Mouse (Mus musculus) layer of hippocampus, adult 9-10 months (tissue): Measurements from ENCODE around the gene Pfkfb3.
A peak's percentile ranks its signal among the peaks of the same experiment; 100 is the strongest.

Experiments used
- DNase-seq: peaks from one replicate; pipeline ENCODE4 v3.0.0; 2022; ENCODE audit warnings: low spot score

The Pfkfb3 gene

DNA sequence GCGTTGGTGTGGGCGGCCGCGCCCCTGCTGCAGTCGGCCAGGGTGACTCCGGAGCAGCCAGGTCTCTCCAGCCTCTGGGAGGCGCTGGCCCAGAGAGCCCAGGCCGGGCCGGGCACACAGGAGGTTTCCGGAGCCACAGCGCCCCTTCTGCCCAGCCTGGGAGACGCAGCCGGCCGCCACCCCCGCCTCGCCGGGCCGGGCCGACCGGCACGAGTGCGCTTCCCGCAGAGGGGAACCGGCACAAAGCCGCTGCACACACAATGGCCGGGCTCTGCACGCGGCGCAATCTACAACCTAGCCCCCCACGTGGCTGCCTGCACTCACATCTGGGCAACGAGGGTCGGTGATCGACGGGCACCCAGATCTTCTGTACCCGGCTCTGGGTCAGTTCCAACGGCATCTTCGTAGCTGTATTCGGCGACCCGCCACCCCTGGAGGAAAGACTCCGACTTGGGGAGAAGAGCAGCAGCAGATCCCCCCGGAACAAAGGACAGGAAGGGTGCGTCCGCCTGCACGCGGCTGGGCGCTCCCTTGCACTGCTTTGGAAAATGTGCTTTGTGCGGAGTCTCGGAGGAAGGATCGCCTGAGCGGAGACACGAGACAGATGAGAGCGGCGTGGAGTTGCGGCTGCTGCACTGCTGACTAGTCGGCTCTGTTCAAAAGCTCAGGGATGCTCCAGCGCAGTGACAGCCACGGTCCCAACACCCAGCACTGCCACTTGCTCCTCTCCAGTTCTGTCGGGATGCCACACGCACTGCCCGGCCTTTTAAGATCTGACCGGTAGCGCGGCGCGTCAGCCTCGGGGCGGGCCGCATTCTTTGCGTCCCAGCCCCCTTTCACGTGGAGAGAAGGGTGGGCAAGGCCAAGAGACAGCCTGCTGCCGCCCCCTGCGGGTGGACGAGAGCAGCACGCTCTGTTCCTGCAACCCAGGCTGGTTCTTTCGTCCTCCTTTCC is 52.3 kb downstream of the Pfkfb3 start:
- DNase-seq: peak; percentile 86

- no peak for DNase-seq
Measured at GRCm38 (mm10) chr2:11500666-11501065, 53.2 kb downstream of the Pfkfb3 start.

DNA sequence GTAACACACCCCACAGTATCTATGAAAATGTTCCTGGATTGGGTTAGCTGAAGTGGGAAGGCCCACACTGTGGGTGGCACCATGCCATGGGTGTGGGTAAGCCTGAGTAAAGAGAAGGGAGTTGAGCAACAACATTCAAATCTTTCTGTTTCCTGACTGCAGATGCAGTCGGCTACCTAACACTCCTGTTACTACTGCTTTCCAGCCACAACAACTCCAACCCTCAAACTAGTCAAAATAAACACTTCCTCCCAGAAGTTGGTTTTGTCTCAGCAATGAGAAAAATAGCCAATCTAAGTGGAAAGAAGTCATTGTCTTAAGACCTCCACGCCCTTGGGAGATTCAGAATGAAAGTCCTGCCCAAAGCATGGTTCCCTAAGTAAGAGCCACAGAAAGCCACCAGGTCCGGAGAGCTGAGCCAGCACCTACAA is 57.3 kb downstream of the Pfkfb3 start:
- DNase-seq: peak; percentile 65

DNA sequence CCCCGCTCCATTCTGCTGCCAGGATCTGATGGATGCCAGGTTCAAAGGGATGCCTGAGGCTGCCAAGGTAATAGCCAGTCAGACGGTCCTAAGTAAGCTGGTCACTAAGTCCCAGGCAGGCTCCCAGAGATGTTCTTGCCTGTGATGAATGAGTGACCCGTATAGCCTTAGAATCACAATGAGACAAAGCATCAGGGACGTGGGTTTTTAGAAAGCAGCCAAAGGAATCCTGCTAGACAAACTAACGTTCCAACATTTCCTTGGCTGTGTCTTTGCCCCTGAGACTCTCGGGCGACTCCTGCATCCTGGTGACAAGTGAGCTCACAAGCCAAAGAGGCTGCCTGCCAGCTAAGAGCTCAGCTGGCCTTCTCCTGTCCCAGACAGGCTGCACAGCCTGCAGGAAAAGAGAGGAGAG is 59.0 kb downstream of the Pfkfb3 start:
- no peak for DNase-seq

- DNase-seq: no peak
Measured at GRCm38 (mm10) chr2:11492855-11493254, 61.0 kb downstream of the Pfkfb3 start.

DNA sequence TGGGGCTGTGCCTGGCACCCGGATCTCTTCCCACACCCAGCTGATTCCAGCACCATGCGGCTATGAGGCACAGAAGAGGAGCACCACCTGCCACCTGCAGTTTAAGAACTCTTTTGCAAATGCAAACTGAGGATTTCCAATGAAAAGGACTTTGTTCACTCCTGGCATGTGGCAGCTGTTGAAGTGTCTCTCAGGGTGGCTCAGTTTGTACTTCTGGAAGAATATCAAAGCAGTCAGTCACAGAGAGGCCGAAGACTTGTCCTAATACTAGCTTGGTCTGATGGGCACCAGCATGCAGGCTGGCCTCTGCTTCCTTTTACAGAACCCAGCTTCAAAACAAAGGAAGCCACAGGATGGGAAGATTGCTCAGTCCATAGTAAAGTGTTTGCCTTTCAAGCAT is 62.4 kb downstream of the Pfkfb3 start:
- no peak for DNase-seq

DNA sequence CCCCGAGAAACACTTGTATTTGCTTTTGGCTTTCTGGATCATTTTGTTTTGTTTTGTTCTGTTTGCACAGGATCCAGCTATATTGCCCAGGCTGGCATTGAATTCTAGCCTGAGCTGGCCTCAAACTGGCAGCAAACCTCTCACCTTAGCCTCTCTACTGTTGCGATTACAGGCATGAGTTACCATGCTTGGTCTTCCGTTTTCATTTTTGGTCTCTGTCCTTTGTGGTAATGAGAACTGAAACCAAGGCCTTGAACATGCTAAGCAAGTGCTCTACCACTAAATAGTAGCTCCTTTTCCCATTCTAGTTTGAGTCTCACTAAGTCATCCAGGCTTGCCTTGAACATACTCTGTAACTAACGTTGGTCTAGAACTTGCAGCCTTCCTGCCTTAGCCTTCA is 63.3 kb downstream of the Pfkfb3 start:
- DNase-seq: no peak

DNA sequence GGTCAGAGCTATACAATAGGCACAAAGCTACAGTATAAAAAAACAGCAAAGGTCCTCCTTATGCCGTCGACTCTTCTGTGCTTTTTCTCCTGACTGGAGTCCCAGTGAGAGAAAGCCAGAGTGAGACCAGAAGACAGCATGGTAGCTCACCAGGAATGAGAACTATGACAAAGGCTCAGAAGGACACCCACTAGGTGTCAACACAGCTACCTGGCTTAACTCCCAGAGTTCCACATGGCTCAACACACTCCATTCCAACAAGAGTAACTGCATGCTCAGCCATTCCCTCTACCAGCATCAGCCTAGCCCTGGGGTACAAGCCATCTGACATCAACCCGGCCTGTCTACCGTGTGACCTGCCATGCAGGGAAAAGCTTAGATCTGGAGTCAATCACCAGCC is 70.7 kb downstream of the Pfkfb3 start:
- DNase-seq: no peak

- no peak for DNase-seq
Measured at GRCm38 (mm10) chr2:11482364-11482763, 71.5 kb downstream of the Pfkfb3 start.

- DNase-seq: no peak
Measured at GRCm38 (mm10) chr2:11478960-11479359, 74.9 kb downstream of the Pfkfb3 start.

DNA sequence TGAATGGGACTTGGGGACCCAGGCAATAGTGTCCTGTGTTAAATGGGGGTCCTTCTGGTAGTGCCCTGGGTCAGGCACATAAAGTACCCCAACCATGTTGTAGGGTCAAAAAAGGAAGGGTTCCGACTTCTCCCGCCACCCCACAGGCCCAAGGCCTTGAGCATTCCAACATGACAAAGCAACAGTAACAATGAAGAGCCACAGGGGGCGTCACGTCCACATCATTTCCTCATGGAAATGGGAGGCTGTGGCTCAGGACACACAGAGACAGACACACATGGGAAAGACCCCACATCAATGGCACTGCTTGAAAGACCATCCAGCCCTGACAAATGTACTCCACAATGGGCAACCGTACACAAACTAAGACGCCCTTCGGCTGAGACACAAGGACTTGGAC is 78.6 kb downstream of the Pfkfb3 start:
- DNase-seq: no peak

- DNase-seq: no peak
Measured at GRCm38 (mm10) chr2:11464661-11465099, 89.2 kb downstream of the Pfkfb3 start.

DNA sequence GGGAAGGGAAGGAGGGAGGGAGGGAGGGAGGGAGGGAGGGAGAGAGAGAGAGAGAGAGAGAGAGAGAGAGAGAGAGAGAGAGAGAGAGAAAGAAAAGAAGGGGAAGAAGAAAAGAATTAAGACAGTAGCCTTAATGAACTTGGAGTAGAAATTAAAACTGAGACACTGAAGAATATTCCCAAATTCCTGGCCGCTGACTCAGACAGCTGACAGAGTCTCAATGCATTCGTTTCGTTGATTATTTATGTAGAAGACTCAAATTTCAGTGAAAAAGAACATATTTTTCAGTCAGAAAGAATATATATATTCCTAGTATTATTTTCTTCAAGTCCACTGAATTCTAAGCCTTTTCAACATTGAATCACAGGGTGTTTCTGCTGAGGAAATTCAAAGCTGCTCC is 92.9 kb downstream of the Pfkfb3 start:
- no peak for DNase-seq

- no peak for DNase-seq
Measured at GRCm38 (mm10) chr2:11458494-11458893, 95.4 kb downstream of the Pfkfb3 start.

GRCm38 (mm10) chr2:11457904-11458303 is 96.0 kb downstream of the Pfkfb3 start:
- no peak for DNase-seq

DNA sequence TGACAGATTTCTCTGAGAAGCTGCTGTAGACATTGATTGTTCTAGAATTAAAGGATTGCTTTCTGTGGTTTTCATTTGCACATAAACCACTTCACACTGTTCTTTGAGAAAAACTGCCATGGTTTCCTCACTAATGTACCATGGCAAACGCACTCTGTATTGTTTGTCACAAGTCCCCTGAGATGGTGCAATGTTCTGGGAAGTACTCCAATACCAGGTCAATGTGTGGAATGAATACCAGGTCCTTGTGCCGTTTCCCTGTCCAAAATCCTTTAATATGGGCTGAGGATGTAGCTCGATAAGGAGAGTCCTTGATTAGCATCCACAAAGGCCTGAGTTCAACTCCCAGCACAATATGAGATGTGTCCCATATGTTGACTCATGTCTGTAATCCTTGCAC is 105.2 kb downstream of the Pfkfb3 start:
- no peak for DNase-seq

DNA sequence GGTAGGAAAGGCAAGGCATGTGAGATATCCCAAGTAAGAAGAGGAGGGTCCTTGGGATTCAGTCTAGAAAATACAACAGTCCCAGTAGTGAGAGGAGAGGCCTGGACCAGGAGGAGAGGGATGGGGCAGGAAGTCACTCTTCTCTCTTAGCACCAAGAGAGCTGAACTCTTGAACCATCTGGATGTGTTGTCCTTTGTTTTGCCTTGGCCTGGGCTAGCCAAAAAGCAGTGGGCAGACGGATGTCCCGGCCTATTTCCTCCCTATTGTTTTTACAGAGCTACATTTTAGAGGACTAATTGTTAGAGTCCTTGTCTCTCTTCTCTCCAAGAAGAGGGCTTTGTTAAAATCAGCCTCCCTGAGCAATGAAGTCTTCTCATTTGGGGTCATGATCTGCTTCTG is 106.0 kb downstream of the Pfkfb3 start:
- no peak for DNase-seq

- DNase-seq: no peak
Measured at GRCm38 (mm10) chr2:11445722-11446121, 108.2 kb downstream of the Pfkfb3 start.

- DNase-seq: no peak
Measured at GRCm38 (mm10) chr2:11441864-11442263, 112.0 kb downstream of the Pfkfb3 start.

DNA sequence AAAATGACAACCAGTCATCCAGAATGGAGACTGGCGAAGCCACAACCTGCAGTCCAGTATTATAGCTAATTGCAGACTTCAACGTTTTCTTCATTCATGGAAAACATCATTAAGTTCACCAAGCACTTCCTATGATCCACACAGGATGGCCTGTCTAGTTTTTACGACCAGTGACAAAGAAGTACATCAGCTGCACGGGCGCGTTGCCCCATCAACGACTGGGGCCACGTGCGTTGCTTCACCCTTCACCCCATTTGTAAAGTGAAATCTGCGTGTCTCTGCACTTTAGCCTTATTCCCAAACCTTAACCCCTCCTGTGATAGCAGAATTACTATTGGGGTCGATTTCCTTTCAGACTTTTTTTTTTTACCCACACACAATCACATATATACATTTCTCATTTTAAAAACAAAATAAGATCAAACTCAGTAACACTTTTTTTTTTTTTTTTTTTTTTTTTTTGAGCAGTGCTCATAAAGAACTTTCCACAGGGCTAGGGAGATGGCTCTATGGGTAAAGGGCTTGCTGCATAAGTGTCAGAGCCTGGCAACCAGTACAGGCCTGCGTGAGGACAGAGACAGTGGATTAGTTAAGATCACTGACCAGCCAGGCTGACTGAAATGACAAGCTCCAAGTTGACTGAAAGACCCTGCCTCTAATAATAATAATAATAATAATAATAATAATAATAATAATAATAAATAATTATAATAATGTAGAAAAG is 115.5 kb downstream of the Pfkfb3 start:
- no peak for DNase-seq

DNA sequence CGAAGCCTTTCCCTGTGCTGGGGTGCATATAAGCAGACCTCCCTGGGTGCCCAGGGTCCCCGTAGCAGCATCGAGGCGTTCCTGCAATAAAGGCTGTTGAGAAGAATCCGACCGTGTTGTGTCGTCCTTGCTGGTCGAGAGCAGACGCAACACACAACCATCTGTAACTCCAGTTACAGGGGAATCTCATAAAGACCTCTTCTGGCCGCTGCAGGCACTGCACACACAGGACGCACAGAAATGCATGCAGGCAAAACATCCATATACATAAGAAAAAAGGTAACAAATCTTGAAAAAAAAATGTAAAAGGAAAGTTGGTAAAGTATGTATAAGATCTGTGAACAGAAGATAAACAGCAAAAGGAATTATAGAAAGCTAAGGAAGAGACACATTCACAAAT is 117.5 kb downstream of the Pfkfb3 start:
- DNase-seq: no peak

DNA sequence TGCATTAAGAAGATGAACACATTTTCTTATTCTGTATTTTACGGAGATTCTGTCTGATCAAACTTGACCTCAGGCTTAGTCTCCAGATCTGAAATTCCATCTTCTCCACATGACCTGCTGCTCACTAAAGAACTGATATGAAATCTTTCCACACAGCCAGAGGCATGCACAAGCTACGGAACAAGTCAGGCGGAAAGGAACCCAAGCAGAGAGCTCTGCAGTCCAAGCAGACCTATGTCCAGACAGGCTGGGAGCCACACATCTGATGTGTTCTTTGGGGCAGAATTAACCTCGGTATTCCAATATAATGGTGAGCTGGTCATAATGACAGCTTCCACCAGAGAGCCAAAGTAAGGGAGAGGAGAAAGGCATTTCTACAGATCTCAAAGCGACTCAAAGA is 120.5 kb downstream of the Pfkfb3 start:
- DNase-seq: no peak

DNA sequence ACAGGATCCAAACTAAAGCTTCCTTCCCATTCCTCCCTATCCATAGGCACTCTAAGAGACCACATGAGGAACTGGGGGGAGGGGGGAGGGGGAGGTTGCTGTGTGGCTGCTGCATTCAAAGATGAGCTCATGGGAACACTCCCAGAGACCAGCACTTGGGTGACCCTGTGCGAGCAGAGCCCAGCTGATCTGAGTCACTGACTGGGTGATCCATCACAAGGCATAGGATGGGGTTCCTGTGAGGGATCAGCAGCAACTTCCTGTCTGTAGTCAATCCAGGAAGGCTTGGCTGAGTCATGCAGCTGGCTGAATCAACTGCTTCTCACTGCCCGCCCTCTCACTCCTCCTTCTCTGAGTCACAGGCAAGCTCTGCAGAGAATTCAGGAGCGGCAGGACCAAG is 124.3 kb downstream of the Pfkfb3 start:
- peak; percentile 39 for DNase-seq
